Mouse (Mus musculus): Measurements from ENCODE around the gene AW822073.
A peak's percentile ranks its signal among the peaks of the same experiment; 100 is the strongest.
"Not testable (repeated sequence)": the region's sequence is repeated elsewhere in the genome, so short reads cannot be mapped to it uniquely, and the experiment has no call there.

AW822073 gene

DNA sequence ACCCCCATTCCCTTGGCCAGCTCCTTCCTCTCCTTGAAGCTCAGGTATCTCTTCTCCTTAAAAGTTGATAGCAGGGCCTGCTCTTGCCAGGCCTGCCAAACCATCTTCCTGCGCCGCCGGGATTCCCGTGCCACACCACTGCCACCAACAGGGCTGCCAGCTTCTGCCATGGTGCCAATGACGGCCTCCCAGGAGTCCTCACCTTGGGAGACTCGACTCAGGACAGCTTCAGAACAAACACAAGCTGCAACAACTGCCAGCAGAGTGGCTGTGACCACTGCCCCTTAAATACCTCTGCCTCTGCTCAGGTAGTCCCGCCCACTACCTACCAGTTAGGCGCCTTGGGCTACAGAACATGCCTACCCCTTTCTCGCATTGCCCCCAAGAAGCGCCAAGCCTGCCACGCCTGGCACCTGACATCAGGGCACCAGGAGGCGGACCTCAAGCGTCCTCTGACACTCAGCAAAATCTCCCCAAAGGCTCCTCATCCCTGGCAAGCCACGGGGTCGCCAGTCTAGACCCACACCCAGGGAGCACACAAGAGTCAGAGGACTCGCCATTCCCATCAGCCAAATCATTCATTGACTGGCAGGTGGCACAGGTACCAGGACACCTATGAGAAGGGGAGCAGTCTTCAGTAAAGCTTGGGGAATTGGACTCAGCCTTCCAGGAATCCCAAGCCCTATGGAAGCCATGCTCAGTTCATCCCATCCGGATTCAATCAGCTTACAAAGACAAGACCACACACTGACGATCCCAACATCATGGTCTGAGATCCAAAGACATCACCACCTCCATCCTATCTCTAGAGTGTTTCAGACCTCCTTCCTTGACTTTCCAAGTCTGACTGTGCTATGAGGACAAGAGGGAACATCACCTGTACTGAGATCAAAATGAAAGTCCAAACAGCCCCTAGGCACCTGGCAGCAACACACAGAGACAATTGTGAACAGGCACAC is at the start of gene AW822073:
Gene AW822073, minus strand, starts transcription at position 104 of the 959 bp plus-strand sequence.
- not testable (repeated sequence) for DNase-seq

GRCm38 (mm10) chr10:58258466-58258865 is 33.7 kb upstream of the AW822073 start:
- no peak for DNase-seq

- DNase-seq = no peak
These were observed 31.2 kb upstream of the AW822073 start for GRCm38 (mm10) chr10:58255954-58256353.

- DNase-seq = peak; percentile 94
These were observed 30.6 kb upstream of the AW822073 start, which contains the start of gene Gcc2 for GRCm38 (mm10) chr10:58255213-58255892. Gcc2 (plus strand) TSS chr10:58255497.

DNA sequence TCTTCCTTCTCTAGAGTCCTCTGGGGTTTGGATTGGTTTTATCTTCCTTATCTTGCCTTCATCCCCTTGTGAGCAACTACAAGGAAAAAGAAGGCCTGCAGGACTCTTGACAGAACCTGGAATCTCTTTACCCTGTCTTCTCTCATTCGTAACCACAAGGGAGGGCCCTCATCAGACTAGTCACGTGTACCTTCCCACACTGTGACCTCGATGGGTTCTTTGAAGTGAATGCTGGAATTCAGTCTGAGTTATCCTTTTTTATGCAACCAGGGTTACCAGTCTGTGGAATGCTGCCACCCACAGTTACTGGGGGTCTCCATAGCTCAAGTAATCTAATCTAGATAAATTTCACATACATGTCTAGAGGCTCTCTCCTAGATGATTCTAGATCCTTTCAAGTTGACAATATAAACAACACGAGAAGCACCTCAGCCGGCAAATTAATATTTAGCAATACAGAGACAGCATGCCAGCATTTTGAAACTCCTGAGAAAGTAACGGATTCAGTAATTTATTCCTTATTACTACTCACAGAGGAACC is 30.0 kb upstream of the AW822073 start:
- DNase-seq = no peak

DNA sequence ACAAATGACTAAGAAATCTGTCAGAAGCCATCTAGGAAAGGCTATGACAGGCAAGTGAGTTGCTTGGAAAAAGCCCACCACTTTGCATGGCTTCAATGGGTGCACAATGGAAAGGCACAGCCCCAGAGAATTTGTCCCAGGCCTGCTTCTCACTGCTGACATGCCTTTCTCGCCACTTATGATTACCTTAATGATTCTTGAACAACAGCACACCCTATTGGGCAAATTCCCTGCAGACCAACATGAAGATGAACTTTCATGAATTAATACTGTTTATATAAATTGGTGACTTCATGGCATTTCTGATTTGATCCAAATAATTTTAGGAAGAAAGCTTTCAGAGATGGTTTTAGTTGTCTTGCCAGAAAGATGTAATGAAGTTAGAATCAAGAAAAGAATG is 24.8 kb upstream of the AW822073 start:
- DNase-seq = no peak

DNA sequence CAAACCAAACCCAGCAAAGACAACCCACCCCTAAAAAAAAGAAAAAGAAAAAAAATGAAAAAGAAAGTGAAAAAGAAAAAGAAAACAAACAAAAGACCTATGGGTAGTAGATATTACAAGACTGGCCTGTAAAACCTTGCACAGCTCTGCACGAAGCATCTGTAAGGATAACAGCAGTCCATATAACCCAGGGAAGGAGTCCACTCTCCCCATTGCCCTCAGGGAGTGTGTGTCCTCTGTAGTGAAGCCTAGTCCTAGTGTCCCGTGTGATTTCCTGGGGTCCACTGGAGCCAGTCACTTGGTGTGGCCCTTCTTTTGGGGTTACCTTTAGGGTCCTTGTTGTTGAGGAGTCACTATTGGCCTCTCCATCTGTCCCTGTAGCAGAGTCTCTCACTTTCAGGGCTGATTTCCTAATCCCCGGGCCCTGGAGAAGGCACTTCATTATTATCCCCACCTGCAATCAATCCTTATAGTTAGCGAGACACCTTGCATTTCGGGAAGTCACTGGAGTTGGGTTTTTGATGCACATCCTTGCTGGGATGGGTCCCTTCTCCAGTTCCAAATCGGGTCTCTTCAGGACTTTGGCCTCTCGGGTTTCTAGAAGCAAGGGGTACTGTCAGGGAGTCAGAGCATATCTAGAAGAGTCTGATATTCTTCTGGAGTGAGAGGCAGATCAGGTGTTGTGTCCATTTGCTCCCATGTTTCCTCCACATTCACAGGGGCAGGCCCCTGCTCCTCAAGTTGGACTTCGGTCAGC is 14.4 kb upstream of the AW822073 start:
- DNase-seq = peak; percentile 48

DNA sequence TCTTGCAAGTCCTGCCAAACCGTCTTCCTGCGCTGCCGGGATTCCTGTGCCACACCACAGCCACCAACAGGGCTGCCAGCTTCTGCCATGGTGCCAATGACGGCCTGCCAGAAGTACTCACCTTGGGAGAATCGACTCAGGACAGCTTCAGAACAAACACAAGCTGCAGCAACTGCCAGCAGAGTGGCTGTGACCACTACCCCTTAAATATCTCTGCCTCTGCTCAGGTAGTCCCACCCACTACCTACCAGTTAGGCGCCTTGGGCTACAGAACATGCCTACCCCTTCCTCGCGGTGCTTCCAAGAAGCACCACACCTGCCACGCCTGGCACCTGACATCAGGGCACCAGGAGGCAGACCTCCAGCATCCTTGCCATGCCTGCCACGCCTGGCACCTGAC is 11.9 kb upstream of the AW822073 start, which contains the start of gene Gm4981:
Gene Gm4981, minus strand, starts transcription at position 89 of the 400 bp plus-strand sequence.
- no peak for DNase-seq

GRCm38 (mm10) chr10:58234985-58235384 is 10.3 kb upstream of the AW822073 start:
- DNase-seq = not testable (repeated sequence)

DNA sequence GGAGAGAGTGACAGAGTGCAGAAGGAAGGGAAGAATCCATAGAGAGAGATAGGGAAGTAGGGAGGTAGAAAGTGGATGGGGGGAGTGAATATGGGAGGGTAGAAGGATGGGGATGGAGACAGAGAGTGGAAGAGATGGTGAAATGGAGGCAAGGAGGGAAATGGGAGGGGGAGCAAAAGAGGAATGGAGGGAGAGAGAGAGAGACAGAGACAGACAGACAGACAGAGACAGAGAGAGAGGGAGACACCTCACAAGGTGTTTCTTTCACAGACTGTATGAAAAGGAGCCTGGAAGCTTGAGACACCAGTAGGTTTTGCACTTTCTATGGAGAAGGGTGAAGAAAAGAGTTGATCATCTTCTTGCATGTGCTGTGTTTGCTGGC is 9.0 kb upstream of the AW822073 start:
- not testable (repeated sequence) for DNase-seq

DNA sequence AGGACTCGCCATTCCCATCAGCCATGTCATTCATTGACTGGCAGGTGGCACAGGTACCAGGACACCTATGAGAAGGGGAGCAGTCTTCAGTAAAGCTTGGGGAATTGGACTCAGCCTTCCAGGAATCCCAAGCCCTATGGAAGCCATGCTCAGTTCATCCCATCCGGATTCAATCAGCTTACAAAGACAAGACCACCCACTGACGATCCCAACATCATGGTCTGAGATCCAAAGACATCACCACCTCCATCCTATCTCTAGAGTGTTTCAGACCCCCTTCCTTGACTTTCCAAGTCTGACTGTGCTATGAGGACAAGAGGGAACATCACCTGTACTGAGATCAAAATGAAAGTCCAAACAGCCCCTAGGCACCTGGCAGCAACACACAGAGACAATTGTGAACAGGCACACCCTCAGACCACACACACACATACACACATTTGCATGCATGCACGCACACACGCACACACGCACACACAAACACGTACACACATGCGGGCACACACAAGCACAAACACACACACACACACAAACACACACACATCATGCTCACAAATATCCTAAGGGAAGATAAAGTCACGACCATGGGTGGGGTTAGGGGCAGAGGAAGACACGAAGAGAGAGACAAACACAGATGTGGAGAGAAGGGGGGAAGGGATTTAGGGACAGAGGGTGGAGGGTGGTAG is 8.5 kb upstream of the AW822073 start:
- not testable (repeated sequence) for DNase-seq

DNA sequence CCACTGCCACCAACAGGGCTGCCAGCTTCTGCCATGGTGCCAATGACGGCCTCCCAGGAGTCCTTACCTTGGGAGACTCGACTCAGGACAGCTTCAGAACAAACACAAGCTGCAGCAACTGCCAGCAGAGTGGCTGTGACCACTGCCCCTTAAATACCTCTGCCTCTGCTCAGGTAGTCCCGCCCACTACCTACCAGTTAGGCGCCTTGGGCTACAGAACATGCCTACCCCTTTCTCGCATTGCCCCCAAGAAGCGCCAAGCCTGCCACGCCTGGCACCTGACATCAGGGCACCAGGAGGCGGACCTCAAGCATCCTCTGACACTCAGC is 7.9 kb upstream of the AW822073 start, which contains the start of gene Duxf3:
Gene Duxf3, minus strand, starts transcription at position 35 of the 329 bp plus-strand sequence.
- not testable (repeated sequence) for DNase-seq

DNA sequence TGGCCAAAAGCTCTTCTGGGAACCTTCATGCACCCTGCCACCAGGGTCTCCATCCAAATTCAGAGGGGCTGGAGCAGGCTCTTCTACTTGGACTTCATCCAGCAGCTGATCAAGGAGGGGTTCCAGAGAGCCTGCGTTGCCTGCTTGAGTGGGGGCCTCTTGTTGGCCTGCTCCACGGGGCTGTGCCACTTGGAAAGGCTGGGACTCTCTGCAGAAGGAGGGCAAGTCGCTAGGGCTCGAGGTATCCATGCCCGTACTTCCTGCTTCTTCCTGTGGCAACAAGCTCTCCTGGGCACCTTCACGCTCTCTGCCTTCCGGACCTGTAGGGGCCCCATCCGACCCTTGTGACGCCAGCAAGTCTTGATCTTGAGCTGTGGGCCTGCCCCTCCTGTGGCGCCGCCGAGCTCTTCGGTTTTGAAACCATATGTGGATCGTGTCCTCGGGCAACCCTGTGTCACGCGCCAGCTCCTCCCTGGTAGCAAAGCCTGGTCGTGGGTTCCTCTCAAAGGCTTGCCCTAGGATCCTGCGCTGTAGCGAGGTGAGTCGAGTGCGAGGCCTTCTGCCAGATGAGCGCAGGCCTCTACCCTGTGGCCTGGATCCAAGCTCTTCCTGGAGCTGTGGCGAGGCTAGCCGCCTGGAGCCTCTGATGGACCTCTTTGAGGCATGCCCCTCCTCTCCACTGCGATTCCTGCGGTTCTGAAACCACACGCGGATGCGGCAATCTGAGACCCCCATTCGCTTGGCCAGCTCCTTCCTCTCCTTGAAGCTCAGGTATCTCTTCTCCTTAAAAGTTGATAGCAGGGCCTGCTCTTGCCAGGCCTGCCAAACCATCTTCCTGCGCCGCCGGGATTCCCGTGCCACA is 7.3 kb upstream of the AW822073 start:
- DNase-seq = peak; percentile 72

- peak; percentile 48 for DNase-seq
These were observed 6.4 kb upstream of the AW822073 start for GRCm38 (mm10) chr10:58231088-58231487.

- not testable (repeated sequence) for DNase-seq
These were observed 5.3 kb upstream of the AW822073 start for GRCm38 (mm10) chr10:58230021-58230420.

GRCm38 (mm10) chr10:58227798-58228197 is 3.1 kb upstream of the AW822073 start:
- DNase-seq = not testable (repeated sequence)

- DNase-seq = not testable (repeated sequence)
These were observed 1.6 kb upstream of the AW822073 start for GRCm38 (mm10) chr10:58226357-58226756.

DNA sequence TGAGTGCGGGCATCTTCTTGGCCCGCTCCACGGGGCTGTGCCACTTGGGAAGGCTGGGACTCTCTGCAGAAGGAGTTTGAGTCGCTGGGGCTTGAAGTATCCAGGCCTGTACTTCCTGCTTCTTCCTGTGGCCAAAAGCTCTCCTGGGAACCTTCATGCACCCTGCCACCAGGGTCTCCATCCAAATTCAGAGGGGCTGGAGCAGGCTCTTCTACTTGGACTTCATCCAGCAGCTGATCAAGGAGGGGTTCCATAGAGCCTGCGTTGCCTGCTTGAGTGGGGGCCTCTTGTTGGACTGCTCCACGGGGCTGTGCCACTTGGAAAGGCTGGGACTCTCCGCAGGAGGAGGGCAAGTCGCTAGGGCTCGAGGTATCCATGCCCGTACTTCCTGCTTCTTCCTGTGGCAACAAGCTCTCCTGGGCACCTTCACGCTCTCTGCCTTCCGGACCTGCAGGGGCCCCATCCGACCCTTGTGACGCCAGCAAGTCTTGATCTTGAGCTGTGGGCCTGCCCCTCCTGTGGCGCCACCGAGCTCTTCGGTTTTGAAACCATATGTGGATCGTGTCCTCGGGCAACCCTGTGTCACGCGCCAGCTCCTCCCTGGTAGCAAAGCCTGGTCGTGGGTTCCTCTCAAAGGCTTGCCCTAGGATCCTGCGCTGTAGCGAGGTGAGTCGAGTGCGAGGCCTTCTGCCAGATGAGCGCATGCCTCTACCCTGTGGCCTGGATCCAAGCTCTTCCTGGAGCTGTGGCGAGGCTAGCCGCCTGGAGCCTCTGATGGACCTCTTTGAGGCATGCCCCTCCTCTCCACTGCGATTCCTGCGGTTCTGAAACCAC is 541 bp downstream of the AW822073 start:
- peak; percentile 66 for DNase-seq

DNA sequence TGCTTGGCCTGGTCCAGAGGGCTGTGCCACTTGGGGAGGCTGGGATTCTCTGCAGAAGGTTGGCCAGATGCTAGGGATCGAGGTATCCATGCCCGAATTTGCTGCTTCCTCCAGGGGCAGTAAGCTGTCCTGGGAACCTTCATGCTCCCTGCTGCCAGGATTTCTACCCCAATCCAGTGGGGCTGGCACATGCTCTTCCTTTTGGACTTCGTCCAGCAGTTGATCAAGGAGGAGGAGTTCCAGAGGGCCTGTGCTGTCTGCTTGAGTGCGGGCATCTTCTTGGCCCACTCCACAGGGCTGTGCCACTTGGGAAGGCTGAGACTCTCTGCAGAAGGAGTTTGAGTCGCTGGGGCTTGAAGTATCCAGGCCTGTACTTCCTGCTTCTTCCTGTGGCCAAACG is 1.6 kb downstream of the AW822073 start:
- DNase-seq = not testable (repeated sequence)

DNA sequence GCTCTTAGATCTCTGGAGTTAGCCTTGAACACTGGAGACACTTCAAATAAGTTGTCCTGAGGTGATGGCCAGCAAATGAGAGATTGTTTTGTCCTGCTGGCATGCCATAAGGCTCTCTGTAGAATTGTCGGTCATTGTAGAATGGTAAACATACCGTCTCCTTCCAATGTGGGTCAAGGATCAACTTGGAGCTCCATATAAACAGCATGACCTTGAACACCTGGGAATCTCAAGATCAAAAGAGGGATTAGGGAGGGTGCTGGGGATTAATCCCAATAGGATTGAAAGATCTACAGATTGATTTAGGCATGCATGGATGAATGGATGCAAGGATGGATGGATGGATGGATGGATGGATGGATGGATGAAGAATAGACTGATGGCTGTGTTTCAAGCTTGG is 3.2 kb downstream of the AW822073 start:
- DNase-seq = not testable (repeated sequence)

All from thymus, postnatal 14 days (tissue).